Mouse (Mus musculus): ENCODE results near the gene Calm2.
A peak's percentile ranks its signal among the peaks of the same experiment; 100 is the strongest.

Calm2 gene

DNA sequence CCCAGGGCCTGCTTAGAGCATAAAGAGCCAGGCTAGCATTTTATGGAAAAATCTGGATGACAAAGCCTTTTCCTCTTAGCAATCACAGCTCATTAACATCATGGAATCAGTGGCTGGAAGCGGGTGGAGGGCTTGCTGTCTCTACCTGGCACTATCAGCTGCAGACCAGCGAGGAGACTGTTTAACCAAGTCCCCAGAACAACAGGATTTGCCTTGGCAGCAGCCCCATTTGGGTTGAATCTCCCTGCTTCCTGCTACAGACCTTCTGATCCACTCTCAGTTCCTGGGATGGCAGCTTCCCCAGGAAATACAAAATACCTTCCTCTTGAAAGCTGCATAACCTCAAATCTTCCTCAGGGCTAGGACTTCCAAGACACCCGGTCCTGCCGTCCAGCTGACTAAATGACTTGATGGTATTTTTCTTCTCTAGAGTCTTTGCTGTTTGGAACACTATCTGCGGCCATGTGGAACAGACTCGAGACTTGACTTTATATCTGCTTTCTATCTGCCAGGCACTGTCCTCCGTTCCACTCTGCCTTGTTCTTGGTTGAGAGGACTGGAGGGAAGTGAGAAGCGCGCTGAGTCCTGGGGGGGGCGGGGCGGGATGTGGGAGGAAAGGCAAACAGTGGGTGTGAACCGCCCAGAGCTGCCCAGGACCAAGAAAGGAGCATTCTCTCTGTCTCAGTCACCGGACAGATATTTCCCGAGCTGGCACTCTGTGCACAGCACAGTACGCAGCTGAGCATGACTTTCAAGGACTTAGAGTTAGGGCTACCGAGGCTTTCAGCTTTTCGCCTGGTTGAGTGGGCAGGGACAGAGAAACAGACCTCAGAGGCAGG lies 12.4 kb upstream of the Calm2 start:
- DNase-seq (ENCODE audit: low spot score): peak; percentile 46

DNA sequence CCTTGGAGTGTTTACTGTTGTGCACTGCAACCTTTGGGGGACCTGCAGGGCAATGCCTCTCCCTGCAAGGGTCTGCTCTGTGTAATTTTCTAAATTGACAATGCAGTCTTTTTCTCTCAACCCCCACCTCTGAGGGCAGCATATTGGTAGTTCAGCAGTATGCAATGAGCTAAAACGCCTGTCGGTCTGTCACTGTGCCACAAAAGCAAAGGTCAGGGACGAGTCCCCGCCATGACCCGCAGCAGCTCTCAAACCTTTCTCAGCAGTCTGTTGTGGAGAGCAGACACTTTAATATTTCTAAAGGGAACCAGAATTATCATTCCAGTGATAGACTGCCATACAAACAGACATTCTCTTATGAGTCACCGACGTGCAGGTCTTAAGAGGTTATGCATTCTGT lies 11.2 kb upstream of the Calm2 start:
- no peak for DNase-seq (ENCODE audit: low spot score)

DNA sequence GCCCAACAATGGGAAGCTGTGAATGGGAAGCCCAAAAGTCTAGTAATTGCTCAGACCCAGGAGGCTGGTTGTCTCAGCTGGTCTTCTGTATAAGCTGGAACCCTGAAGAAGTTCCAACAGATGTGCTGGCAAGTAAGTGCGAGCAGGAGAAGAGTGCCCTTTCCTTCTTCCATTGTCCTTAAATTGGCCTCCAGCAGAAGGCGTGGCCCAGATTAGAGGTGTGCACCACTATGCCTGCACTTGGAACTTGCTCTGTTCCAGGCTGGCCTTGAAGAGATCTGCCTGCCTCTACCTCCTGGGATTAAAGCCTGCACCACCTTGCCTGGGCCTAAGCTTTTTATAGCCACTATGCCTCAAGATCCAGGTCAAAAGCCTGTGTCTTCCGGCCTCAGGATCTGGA lies 7.4 kb upstream of the Calm2 start:
- DNase-seq (ENCODE audit: low spot score): no peak

DNA sequence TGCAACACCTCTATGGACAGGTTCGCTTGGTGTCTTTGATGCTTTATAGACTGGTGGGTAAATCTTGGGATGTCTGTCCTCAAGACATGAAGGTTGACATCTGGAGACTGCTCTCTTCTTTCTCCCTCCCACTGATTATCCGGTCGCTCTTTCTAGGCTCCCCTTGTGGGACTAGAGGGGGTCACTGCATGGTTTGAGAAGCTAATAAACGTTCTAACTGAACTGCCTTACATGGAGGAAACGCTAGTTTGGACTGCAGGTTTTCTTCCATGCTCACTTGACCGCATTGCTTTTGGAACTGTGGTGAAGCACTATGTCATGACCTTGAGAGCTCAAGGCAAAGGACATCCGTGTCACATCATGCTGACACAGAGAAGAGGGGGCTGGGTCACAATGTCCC lies 6.6 kb upstream of the Calm2 start:
- DNase-seq (ENCODE audit: low spot score): no peak

DNA sequence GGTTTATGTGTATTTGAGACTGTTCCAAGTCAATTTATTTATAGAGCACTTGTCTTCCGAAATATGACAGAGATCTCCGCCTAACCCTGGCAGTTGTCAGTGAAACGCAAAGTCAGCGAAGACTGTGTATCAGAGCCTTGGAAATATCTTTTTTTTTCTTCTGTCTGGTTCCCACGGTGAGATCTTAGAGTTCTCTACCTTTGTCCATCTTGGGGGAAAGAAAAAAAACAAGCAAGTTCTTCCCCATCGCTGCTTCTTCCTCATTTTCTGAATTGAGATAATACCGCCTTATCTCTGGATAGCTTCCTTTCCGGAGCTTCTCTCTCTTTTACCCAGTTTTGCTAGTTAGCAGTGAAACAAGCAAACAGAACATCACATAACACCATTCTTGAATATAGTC lies 2.1 kb upstream of the Calm2 start:
- DNase-seq (ENCODE audit: low spot score): no peak

DNA sequence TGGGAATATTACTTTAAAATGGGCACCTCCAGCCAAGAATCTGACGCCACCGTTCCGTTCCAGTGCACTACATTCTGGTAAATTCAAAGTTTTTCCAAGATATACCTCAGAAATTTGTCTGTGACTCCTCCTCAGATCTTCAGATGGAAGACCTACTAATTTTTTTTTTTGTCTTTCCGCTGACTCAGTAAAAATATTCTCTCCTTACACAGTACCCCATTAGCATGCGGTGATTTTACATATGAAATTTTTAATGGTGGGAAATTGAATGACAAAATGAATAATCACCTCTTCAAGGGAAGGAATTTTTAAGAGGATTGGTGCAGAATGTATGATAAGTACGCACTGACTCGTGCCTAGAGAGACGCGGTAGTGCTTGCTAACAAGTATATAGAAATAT lies 1.6 kb upstream of the Calm2 start:
- no peak for DNase-seq (ENCODE audit: low spot score)

DNA sequence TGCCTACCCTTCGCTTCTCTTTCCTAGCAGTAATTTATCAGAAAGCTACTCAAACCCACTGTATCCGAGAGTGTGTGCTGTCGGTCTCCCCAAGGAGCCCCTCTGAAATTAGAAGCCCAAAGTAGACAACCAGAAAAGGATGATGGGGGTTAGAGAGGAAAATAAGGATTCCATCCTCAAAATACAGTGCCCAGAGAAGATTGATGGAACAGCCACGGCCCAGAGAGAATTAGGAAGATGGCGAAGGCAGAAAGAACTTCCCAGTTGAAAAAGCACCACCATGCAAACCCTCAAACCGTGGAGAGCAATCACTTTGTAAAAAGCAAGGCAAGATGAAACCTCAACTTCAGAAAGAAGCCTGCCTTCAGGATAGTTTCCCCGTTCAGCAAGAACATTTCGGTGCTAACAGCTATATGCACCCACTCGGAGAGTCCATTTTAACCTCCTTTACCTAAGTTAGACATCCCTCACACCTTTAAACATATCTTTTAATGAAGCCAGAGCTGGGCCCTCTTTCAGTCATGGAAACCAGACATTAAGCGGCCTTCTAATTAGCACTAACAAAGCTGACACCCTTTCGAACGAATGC lies 971 bp upstream of the Calm2 start:
- DNase-seq (ENCODE audit: low spot score): no peak

DNA sequence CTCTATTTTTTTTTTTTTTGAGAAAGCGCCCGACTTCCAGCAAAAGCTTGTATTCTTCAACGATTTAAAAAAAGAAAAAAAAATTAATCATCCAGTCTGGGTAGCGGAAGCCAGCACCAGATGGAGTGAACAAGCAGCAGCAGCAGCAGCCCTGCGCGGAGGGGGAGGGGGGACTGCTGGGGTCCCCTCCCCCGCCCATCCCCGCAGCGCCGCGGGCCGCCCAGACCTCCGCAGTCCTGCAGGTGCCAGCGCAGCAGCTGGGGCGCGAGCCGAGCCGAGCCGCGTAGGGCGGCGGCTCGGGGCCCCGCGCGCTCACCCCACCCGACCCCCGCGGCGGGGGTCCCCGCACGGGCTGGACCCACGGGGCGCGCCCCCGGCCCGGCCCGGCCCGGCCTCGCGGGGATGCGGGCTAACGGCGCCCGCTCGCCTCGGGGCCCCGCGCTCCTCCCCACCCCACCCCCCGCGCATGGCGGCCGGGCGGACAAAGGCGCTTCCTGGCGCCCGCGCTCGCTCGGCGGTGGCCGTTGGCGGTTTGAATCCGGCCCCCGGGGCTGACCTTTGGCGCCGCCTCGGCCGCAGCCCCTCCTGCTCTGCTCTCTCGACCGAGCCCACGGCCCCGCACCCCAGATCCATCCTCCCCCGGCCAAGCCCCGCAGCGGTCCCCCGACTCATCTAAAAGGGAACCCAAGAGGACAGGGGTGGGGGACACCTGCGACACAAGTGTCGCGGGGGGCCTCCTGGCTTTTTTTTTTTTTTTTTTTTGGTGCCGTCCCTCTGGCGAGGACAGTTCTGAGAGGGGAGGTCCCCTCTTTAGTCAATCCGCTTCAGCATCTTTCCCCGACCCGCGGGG lies 593 bp downstream of the Calm2 start:
- DNase-seq (ENCODE audit: low spot score): peak; percentile 67

DNA sequence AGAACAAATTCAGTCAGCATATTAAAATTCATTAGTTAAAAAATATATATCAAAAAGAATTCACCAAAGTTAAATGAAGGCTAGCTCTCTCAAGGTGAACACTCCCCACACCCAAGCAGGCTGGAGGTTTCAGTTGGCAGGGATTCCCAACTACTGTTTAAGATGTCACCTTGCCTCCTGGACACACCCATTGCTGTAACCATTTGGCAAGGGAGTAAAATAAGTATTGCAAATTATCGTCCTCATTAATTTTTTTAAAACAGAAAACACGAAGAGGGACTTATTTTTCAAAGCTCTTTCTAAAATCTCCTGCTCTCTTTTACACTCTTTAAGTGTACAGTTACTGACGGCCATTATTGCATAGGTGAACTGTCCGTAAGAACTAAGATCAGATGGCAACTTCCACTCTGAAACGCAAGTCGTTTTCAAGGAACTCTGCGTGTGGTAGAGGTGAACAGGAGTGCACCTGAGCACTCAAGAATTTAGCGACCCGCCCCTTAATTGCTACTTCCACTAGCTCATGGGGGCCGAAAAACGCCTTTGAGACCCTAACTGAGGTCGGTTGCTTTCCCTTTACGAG lies 1.3 kb downstream of the Calm2 start:
- DNase-seq (ENCODE audit: low spot score): peak; percentile 31

DNA sequence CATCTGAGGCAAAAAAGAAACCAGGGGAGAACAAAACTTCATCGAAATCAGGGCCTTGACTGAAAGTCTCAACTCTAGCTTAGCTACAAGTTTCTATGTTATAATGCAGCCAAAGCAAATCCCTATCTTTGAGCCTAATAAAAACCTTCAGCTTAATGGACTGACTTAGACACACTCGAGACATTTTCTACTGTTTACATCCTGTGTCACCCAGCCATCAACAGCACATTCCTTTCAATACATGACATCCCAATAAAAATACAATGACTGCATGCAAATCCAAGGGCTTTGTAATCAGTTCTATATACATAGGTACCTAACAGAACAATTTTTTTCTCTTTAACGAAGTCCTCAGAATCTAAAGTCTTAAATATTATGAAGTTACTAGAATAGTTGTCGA lies 2.0 kb downstream of the Calm2 start:
- DNase-seq (ENCODE audit: low spot score): no peak

DNA sequence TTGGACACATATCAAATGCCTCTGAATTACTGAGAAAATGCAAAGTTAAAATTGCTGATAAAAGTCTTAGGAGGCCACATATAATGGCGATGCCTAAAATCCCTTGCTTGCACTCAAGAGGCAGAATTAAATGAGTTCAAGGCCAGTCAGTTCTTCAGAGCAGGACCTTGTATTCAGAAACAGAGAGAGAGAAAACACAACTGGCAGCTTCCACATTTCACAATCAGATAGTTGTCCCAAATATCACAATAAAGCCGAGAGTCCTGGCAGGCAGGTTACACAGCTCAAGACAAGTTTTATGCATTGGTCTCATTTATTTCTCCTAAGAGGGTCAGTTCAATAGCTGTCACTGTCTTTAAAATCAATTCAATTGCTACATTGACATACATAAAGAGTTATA lies 5.2 kb downstream of the Calm2 start:
- DNase-seq (ENCODE audit: low spot score): no peak

DNA sequence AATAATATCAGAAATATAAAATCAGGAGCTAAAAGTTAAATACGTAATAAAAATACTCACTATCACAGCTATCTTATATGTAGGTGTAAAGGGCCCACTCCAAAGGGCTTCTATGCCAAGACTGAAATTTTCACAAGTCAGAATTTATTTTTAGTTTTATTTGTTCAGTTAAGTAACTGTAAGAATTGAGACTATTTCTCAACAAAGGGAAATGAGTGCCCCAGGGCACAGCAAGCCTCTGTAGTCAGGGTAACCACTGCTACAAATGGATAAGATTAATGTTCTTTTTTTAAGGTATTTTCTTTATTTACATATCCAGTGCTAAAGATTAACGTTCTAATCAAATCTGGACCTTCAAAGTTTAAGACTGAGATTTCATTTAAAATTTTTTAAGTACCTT lies 7.3 kb downstream of the Calm2 start:
- DNase-seq (ENCODE audit: low spot score): no peak

DNA sequence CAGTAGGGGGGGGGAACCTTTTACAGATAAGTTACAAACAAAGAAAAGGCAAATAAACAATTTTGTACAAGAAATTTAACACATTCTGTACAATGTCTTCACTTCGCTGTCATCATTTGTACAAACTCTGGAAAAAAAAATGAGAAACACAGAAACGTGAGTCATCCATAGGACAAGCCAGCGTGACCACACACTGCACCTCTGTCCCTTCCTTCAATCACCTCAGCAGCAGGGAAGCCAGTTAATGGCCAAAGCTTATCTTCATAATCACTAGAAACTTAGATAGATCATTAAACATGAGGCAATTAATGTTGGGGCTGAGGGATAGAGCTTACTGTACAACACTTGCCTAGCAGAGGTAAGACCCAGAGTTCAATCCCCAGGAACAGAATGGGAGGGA lies 12.8 kb downstream of the Calm2 start:
- DNase-seq (ENCODE audit: low spot score): no peak

DNA sequence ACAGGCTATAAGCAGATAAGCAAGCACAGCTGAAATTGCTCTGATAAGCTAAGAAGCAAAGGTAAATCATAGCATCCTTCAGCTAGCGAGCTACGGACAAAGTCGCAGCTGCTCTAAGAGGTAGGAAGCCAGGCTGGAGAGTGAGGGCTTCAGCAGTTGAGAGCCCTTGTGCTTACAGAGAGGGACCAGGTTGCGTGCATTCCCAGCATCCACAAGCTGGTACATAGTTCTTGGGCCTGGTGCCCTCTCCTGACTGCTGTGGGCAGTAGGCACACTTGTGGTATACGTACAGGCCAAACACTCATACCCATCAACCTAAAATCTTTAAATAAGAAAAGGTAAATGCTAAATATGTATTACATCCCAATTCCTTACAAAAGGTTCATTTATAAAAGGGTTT lies 14.0 kb downstream of the Calm2 start:
- no peak for DNase-seq (ENCODE audit: low spot score)

DNA sequence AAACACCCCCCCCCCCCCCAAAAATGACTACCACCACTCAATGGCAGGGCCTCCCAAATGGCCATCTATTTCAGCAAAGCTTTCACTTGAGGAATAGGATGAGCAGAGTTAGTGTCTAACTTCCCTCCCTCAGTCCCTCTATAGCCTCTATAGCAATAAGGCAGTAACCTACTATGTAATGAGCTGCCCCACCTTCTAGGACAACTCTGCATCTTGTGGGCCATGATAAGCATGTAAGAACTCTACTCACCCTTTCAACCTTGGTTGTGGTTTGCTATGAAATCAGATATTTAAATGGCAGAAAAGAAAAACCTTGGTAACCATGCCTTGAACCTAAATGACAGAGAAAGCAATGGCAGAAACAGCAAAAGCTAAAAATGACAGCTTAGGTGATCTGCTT lies 14.4 kb downstream of the Calm2 start:
- DNase-seq (ENCODE audit: low spot score): no peak

DNA sequence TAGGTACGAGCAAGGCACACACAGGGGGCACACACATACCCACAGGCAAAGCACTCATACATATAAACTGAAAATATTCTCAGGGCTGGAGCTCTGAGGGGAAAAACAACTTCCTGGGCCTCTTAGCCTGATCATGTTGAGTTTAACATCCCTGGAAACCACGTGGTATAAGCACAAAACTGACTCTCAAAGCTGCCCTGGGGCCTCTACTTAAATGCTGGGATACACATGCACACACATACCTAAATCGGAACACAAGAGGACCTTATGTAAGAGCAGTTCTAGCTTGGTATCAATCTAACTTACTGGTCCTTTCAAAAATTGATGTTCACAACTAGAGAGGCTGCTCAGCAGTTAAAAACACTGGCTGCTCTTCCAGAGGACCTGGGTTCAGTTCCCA lies 17.3 kb downstream of the Calm2 start:
- no peak for DNase-seq (ENCODE audit: low spot score)

DNA sequence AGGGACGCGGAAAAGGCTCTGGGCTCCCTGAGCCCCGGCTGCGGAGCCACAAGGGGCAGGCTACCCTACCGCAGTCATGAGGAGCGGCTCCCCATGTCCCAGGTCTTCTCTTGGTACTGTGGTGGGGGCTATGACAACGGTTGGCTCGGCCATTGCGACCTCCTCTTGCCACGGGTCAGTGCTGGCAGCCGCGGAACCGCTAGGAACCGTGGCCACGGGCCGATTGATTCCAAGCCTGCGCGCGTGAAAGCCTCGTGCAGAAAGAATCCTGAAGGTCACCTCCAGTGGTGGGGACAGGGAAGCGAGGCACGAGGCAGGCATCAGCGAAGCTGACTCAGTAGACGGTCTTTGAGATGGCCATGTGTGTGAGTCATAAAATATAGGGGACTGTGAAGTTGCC lies 19.2 kb downstream of the Calm2 start, which contains the start of gene Stpg4:
Gene Stpg4 (minus strand): TSS at position 231 of the 400 bp plus-strand sequence.
- DNase-seq (ENCODE audit: low spot score): no peak

DNA sequence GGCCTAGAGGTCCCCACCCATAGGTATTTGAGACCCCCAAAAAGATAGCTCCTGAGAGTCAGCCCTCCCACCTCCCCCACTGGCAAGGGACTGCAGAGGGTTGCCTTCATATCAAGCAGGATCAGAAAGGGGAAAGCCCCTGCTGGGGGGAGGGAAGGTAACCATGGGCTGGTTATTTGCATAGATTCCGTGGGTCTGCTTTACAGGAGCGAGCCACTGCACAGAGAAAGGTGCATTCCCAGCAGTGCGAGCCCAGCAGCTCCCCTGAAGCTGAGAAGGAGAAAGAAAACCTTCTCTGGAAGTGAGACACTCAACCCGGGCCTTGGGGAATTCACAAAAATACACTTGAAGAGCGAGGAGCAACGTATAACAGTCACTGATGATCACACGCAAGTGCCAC lies 28.7 kb downstream of the Calm2 start:
- no peak for DNase-seq (ENCODE audit: low spot score)

DNA sequence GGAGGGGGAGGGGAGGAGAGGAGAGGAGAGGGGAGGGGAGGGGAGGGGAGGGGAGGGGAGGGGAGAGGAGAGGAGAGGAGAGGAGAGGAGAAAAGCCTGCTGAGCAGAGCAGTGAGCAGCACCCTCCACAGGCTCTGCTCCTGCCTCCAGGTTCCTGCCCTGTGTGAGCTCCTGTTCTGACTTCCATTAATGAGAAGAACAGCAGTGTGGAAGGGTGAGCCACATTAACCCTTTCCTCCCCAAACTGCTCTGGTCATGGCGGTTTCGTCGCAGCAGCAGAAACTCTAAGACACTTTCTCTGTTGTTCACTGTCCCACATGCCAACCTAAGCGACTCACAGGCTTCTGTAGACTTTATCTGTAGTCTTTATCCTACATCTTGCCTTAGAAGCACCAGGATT lies 40.1 kb downstream of the Calm2 start:
- DNase-seq (ENCODE audit: low spot score): no peak

DNA sequence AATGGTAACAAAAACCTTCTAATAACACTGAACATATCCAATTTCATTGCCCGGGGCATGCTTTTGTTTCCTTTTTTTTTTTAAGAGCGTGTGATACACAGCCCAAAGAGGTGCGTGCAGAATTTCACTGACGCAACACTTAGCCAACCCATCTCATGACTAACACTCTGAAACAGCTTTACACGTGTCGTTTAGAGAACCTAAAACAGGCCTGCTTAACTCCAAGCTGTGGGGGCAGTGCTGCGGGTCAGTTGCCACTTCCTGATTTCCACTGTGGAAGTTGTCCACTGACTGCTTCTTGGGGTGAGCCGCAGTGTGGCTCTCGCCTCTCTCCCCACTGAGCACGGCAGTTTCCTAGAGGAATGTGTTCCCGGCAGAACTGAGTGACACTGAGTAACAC lies 41.2 kb downstream of the Calm2 start:
- DNase-seq (ENCODE audit: low spot score): no peak

DNA sequence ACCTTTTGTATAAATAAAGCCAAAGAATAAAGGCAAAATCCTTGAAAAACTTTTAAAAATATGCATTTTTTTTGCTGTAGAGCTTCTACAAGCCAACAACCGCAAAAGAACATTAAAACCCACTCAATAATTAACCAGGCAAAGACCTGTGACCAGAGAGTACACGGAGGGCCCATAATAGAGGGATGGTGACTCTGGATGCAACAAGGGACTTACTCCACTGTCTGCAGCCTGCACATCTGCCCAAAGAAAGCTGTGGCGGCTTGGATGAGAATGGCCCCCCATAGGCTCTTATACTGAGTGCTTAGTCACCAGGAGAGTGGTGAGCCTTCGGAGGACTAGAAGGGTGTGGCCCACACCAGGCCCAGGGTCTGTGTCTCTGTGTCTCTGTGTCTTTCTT lies 43.3 kb downstream of the Calm2 start:
- DNase-seq (ENCODE audit: low spot score): no peak

DNA sequence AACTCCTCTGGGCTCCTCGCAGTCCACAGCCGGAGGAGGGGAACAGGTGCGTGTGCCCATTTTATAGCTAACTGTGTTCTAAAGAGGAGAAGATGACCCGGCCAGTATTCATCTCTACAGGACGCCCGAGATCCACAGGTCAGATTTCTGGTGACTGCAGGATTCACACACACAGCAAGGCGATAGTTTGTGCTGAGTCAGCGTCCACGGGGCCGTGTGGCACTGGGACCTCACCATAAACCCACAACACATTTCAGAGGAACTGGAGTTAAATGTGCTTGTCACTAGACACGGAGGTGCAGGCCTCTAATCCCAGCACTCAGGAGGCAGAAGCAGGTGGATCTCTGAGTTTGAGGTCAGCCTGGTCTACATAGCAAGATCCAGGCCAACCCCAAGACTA lies 44.3 kb downstream of the Calm2 start:
- DNase-seq (ENCODE audit: low spot score): no peak

DNA sequence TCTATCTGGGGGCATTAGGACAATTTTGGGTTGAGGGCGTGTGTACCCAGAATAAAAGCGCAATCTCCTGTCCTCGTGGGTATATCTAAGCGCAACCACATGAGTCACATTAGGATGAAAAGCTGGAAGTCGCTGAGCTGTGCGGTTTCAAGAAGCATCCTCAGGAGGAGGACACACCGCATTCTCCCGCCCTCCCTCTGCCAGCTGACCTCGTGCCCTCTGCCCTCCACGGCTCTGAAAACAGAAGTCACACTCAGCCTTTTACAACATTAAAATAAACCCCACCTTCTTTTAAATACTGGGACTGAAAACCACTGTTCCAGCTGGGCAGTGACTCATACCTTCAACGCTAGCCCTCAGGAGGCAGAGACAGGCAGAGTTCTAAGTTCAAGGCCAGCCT lies 49.6 kb downstream of the Calm2 start:
- DNase-seq (ENCODE audit: low spot score): no peak

Data from MN1 (cell line).